Mouse (Mus musculus) CH12F3 (cell line): Measurements from ENCODE around the gene Xrcc5.

Experiments used
- in situ Hi-C: fragments of 300-500 bp; cut with MboI; formaldehyde crosslinking; loops from 2 replicates; pipeline ENCODE4 v1.14.3; 2020; ENCODE audit warnings: low sequenced_read_pairs

Xrcc5 gene

DNA sequence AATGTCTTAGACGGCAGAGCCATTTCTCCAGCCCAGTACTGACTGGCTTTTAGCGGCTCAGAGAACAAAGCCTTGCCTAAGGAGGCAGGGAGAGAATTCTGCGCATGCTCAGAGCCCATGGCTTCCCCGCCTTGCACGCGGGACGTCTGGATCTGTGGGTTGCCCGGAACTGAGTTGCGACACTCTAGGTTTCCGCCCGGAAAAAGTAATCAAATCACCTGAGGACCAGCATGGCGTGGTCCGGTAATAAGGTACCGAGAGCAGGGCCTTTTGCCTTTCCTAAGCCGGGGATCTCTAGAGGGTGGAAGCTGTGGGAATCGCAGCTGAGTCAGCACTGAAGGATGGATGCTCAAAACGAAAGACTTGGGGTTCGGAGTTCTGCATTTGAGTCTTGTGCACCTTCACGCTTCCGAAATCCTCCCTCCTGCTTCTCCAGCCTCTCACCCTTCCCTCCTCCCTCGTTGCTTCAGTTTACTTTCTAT is at the start of gene Xrcc5:
Xrcc5 (plus strand) TSS at position 105 of the 482 bp plus-strand sequence.
- in situ Hi-C loops: loop anchor here (25.0 kb wide), 1 partner anchor 555 kb away; the partner anchor contains the start of gene Igfbp5

DNA sequence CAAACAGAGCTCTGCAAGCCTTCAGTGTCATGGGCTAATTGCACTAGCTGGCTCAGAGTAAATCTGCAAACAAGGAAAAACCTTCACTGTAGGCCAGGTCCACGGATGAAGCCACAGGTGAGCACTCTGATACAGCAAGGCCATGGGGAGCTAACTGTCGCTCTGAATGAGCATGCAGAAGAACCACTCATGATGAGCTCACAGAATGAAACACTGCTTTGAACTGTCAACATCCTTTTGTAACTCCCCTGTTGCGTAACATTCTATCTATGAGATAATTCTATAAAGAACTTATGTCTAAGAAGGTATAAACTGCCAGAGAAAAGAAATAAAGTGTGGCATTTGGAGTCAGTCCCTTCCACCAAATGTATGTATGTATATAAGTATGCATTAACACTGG is 44.1 kb upstream of the Xrcc5 start:
- in situ Hi-C loops: no loop called here

DNA sequence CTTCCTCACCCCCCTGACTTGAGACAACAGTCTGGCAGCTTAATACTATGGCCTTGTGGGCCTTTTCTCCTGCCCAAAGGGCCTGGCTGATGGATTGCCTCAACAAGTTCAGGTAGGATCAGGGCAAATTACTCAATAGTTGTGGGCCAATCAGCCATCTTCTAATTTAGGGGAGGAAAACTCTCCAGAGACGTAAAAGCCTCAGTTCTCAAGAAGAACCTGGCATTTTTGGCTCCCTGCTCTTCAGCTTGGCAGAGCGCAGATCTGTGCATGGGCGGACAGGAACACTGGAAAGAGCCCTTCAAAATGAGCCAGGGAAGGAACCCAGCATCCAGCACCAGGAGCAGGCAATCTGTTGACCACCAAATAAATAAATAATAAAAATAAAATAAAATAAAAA is 29.1 kb upstream of the Xrcc5 start:
- in situ Hi-C loops: no loop called here

DNA sequence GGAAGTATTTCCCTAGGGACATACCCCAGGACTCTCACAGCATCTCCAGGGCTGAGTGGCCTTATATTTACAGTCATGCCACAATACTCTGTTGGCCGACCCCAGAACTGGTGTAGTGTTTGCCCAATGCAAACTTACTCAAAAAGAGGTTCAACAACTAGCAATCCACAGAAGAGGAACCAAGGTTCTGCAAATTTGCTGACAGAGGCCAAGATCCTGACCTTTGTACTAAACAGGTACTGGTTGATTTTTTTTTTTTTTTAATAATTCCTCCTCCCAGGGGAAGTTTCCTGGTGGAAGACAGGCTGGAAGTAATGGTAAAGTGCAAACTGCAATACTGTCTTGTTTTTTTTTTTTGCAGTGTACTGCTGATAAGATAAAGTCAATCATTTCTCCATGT is 24.6 kb upstream of the Xrcc5 start:
- in situ Hi-C loops: no loop called here

DNA sequence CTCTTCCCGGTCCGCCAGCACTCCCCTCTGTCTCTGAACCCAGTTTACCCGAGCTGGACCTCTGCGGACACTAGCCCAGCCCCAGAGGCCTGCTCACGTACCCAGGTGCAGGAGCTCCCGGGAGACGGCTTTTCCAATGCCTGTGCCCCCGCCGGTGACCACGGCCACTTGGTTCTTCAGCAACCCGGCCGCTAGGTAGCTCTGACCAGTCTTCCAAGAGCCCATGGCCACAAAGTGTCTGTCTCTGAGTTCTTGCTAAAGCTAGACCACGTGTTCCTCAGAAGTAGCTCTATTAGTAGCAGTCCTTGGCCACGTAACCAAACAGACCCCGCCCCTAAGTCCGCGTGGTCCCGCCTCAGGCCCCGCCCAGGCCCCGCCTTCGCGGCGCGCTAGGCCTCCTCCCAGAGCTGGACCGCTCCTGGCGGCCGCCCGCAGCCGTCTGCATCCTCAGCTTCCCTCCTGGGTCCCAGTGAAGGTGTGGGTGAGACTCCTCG is 23.2 kb upstream of the Xrcc5 start, which contains the start of the genes Pecr and Tmem169:
Pecr (minus strand) TSS at position 323 of the 494 bp plus-strand sequence.
Tmem169 (plus strand) TSS at position 378 of the 494 bp plus-strand sequence.
- in situ Hi-C loops: no loop called here

DNA sequence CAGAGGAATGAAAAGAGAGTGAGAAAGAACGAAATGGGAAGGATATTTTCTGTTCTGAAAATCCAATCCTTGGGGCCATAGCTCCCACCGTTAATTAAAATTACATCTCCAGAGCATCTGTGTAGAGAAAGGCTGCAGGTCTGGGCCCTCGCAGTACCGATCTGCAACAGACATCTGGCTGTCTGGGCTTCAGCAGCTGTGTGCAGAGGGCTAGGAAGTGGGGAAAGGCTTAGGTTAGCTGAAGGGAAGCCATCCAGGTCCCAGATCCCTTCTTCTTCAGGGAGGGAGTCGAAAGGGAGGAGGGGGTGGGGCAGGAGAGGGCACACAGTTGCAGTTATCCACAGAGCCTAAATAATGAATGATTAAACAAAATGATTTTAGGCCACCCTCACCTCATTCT is 22.7 kb upstream of the Xrcc5 start:
- in situ Hi-C loops: no loop called here

DNA sequence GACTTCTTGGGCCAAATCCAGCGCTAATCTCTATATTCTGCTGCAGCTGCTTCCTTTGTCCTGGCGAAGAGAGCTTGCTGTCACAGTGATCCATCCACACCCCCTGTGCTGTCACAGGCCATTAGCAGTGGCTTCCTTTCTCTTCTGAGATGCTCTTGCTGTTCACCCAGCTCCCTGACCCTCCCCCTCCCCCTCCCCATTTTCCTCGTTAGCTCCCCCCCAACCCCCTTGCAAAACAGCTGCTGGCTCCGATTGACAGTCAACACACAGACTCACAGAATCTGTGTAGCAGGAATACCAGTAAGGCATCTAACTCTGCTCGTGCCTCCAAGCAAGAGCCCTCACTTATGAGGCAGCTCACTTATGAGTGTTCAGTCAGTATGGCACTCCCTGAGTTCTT is 20.3 kb upstream of the Xrcc5 start:
- in situ Hi-C loops: no loop called here

DNA sequence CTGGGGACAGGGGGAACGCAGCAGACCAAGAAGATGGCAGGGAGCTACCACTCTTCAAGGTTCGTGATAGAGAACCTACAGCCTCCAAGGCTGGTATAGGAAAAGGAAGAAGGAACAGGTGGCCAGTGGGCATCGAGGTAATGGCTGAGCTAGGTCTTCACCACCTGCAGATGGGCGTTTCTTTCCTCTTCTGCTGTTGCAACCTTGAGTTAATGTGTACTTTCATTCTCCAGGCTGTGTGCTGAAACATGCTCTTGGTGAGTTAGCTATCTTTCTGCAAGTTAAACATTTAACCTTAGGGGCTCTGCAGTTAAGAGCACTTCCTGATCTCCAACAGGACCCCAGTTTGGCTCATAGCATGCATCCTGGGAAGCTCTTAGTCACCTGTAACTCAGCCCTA is 19.3 kb upstream of the Xrcc5 start:
- in situ Hi-C loops: no loop called here

DNA sequence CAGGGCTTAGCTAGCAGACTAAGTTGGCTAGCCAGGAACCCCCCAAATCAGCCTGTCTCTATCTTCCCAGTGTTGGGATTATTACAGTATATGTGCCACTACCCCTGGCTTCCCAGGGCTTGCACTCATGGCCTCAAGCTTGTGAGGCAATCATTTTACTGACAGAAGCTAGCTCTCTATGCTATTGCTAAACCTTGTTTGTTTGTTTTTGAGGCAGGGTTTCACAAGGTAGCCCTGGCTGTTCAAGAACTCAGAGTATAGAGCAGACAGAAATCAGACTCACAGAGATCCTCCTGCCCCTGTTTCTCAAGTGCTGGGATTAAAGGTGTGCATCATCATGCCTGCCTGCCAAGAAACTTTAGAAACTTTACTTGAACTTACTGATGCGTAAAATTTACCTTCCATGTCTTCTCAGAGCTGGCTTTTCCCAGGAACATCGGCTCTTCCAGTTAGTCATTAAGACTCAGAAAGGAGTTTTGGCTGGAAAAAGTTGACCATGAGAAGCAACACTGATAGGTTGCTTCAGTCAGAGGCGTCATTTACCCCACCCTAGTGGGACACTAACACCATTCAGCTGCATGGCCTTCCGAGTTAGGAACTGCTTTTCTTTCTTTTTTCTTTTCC is 18.6 kb upstream of the Xrcc5 start:
- in situ Hi-C loops: no loop called here

DNA sequence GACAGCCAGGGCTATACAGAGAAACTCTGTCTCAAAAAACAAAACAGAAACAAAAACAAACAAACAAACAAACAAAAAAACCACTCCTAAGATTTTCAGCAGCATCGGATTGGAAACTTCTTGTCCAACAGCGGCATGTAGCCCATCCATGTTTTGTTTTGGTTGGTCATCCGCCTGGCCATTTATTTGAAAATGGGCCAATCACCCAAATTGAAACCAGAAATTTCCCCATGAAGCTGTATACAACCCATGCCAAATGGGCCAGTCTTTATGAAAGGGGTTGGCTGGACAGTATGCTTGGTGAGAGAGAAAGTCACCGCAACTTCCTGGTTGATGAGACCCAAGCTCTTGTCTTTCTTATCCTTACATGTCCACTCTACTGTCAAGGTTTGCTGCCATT is 16.3 kb upstream of the Xrcc5 start:
- in situ Hi-C loops: no loop called here

DNA sequence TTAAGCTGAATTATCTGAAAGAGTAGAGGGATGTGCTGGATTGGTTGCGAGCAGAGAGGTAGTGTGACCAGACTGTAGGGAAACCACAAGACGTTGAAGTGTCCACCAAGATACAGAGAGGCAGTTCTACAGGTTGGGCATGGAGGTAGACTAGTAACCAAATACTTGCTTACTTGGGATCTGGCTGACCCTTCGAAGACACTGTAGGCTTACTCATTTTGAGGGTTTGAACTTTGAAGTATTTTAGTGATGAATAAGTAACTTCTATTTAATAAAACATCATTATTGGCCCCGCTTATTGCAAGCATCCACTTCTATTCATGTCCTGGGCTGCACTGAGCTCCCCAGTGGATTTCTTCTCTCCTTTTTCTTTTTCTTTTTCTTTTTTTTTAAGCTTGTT is 15.8 kb upstream of the Xrcc5 start:
- in situ Hi-C loops: no loop called here

DNA sequence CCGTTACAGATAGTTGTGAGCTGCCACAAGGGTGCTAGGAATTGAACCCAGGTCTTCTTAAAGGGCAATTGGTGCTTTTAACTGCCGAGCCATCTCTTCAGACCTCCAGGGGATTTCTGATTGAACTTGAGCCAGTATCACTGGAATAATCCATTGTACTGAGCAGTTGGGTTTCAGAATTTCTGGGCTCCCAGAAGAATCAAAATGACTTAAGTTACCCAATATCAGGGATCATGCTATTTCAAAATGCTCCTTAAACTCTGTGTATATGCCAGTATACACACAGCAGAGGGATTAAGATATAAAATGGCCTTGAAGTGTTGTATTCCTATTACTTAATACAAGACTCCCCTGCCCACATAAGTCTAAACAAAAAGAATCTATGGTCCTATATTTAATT is 15.3 kb upstream of the Xrcc5 start:
- in situ Hi-C loops: no loop called here

DNA sequence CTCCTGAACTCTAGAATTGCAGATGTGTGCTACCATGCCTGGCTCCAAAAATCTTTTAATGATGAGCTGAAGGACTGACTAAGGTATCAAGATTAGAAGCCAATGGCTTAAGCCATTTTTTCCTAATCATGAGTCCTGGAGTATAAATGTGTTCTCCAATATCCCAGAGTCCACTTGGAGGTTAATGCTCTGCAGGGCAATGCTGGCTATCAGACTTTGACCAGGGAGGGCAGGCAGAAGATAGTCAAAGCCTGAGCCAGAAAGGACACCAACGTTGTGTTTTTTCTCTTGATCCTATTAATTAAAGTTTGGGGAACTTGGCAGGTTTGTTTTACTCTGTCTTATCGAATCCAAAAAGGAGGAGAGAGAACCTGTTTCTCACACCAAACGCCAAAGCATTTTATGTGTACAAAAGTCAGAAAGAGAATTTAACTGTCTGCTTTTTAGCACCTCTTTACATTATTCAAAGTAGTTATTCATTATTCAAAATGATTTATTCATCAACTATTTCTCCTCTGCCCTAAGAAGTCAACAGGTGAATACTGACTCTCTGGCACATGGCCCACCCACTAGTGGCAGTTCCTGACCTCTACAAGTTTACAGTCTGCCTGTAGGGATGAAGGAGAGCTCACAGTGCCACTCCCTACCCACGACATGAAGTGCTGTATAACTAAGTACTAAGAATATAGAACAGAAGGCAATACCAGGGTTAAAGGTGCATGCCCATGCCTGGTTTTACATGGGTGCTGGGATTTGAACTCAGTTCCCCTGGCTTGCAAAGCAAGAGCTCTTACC is 13.2 kb upstream of the Xrcc5 start:
- in situ Hi-C loops: no loop called here

DNA sequence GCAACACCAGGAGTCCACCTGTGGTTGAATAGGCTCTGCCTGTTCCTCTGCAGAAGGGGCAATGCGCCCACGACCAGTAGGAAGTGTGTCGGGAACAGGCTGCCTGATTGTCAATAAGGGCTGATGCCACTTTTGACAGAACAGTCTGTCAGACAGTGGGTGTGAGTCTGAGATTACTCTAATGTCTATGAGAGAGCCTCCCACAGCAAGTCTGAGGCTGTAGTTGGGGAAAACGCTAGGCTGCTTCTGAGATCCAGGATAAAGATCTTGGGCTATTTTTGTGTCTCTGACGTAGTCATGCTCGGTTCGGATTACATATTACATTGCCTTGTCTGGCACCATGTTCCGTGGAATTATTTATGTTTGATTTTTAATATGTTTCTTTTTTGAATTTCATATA is 11.5 kb upstream of the Xrcc5 start:
- in situ Hi-C loops: no loop called here

DNA sequence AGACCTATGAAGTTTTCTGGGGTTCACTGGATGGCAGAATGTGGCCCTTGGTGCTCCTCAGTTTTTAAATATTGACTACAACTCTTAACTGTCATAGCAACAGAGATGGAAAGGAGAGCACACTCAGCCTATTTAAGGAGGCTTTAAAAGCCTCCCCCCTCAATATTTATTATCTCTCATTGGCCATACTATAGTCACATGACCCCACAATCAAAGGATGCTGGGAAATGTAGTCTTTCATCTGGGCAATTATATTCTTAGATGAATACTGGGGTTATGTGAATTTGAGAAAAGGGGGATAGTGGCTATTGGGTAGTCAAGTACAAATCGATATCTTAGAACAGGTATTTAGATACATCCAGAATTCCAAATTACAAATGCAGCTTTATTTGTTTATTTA is 5.4 kb upstream of the Xrcc5 start:
- in situ Hi-C loops: loop anchor here (25.0 kb wide), 1 partner anchor 560 kb away; the partner anchor contains the start of gene Igfbp5

DNA sequence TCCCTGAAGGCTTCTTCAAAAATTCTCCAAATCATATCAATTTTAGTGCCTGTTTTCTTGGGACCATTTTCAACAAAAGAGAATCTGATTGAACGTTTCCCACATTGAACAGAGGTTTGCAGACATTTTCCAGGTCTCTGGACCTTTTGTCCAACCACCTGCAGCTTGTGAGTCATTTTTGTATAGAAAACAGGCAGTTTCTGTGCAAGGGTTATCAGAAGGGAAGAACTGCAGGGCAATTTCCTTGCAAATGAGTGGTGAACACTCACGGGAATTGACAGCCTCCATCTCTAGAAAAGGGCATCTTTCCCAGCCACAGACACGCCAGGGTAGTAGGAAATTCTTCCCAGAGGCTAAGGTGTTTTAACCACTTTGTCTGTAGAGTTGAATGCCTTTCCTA is 980 bp upstream of the Xrcc5 start:
- in situ Hi-C loops: loop anchor here (25.0 kb wide), 1 partner anchor 556 kb away; the partner anchor contains the start of gene Igfbp5

DNA sequence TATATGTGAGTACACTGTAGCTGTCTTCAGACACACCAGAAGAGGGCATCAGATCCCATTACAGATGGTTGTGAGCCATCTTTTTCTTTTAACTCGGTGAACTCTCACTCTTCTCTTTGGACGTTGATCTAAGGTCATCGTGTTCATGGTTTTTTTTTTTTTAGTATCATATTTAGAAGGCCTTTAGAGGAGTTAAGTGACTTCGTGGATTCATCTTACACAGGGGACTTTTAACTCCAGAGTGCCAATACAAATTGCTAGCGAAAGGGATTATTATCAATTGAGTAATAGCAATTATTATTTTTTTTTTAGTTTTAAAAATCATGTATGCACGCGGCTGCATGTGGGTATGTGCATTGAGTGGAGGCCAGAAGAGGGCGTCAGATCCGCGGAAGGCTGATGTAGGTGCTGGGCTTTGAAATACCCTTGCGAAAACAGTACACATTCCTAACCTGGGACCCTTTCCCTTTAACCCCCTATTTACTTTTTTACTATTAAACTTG is 491 bp upstream of the Xrcc5 start:
- in situ Hi-C loops: loop anchor here (25.0 kb wide), 1 partner anchor 556 kb away; the partner anchor contains the start of gene Igfbp5

DNA sequence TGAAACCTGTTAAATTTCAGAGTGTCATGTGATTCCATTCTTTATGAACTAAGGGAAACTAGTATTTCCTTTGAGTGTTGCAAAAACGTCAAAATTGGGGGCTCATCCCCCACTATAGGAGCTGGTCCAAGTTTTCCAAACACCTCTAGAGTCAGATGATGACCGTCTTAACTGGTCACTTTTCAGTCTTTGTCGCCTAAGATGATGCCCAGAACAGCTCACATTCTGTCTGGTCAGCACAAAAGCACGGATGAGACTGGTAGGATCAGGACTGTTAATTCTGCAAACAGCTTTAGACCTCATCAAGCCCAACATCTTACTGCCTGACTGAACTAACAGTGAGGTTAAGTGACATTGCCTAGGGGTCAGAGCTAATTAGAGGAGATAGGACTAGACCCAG is 1.7 kb downstream of the Xrcc5 start:
- in situ Hi-C loops: loop anchor here (25.0 kb wide), 1 partner anchor 553 kb away; the partner anchor contains the start of gene Igfbp5

DNA sequence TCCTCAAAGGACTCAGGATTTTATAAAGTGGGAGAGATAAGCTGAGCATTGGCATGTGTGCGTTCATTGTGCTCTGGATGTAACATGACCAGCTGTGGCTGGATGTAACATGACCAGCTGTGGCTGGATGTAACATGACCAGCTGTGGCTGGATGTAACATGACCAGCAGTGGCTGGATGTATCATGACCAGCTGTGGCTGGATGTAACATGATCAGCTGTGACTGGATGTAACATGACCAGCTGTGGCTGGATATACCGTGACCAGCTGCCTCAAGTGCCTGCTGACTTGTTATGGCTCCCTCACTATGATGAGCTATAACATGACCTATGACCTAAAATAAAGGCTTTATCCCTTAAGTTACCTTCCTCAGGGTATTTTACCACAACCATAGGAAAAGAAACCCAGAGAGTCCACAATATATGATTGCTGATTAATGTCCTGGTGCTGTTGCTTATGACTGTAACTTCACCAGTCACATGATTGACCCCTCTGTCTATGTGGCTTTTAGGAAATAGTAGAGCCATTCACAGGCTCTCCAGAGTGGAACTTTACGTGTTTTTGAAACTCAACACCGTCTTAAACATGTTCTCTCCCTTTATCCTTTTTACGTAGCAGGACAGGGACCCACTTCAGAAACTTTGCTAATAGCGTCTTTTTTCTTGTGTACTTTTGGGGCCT is 2.7 kb downstream of the Xrcc5 start:
- in situ Hi-C loops: loop anchor here (25.0 kb wide), 1 partner anchor 552 kb away; the partner anchor contains the start of gene Igfbp5

DNA sequence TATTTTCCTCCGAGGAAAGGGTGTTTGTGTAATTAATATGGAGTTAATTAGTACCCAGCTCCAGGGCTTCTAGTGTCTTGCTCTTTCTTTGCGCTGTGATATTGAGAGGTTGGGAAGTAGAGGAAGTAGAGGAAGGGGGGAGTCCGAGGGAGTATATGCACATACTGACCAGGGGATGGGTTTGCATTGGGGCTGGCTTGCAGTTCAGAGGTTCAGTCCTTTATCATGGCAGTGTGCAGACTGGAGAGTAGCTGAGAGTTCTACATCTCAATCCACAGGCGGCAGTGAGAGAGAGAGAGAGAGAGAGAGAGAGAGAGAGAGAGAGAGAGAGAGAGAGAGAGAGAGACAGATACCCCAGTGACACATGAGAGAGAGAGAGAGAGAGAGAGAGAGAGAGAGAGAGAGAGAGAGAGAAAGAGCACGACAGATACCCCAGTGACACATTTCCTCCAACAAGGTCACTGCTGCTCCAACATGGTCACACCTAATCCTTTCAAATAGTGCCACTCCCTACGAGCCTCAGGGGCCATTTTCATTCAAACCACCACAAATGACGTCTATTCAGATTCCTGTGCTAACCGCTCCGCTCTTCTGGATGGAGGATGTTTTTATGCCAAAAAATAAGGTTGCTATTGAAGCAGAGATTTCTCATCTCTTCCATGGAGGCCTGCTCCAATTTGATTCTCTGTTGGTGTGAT is 5.6 kb downstream of the Xrcc5 start:
- in situ Hi-C loops: loop anchor here (25.0 kb wide), 1 partner anchor 549 kb away; the partner anchor contains the start of gene Igfbp5
